ENCODE assay signal across 9 mouse cellular contexts in the genomic region with DNA sequence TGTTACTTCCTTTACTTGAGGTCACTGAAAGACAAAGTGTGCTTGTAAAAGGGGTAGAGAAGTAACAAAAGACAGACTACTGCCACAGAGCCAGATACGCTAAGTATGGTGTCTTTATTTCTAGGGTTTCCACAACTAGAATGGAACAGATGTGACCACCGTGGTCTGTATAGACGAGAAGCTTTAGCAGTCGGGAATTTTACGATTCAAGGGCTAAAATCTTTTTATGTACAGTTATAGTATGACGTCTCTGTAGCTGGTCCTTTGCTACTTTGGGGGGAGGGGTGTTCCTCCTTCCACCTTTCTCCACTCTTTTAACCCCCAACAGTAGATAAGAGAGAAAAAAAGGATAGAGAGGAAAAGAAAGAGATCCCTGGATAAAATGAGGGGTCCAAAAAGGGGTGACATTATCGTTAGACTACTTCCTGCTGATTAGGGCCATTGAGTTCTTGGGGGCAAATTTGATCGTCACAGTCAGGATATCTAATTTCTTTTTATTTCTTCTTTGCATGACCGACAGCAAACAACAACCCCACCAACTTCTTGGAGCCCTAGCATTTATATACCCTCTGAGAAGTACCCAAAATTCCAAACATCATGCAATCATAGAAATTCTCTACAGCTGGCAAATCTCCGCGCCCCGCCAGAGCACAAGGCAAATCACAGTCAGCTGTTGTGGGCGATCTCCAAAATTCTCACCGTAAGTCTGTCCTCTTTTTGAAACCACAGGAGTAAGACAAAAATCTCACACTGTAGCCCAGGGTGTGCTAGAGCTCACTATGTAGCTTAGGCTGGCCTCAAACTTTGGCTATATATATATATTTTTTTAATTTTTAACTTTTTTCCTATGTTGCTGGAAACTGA. TPM values are rescaled to one million over a fixed set of nuclear protein-coding genes. Genes with fewer than 3 reads are reported as not detected.
DNase-seq lines count a peak whose midpoint lies in the region; ATAC-seq and TF ChIP-seq lines count a peak whose summit lies in the region.
"Had no signal": no experiment of that assay in that cellular context is flagged by ENCODE, and none has a peak within 500 bp of the region (broad histone marks: within the 10 kb centered on the region; RNA-seq: fewer than 3 reads in every experiment).

No protein-coding gene starts in this region.

- 68% methylated on average over 14 of the region's 14 CpGs for WGBS in heart, embryonic 15.5 days
- WGBS in liver, embryonic 12.5 days (ENCODE audit: insufficient replicate concordance) = 42% methylated on average over 14 of the region's 14 CpGs

- no peaks in the 10 kb centered on the region for H3K9me3 ChIP-seq in heart, embryonic 15.5 days (replicated peaks)
- no peaks in the 10 kb centered on the region for H3K9me3 ChIP-seq in liver, embryonic 12.5 days (replicated peaks)
- H3K9me3 ChIP-seq: midbrain, embryonic 12.5 days had no signal

- TF ChIP-seq POLR2A in bone marrow macrophage, adult 2 months (IDR thresholded peaks at IDR 0.05; ENCODE audit: borderline replicate concordance, low read depth, low read length) = no peak

- ATAC-seq in heart, embryonic 15.5 days (replicated peaks; ENCODE audit: insufficient number of reproducible peaks, insufficient read depth, low FRiP score, low read depth) = 0 out of 2 replicates have a peak, but pooled peaks have one; percentile 1
- no peak for ATAC-seq in liver, embryonic 12.5 days

- no peaks in the 10 kb centered on the region for H3K36me3 ChIP-seq in heart, embryonic 15.5 days
- H3K36me3 ChIP-seq in liver, embryonic 12.5 days = no peaks in the 10 kb centered on the region
- H3K36me3 ChIP-seq: midbrain, embryonic 12.5 days had no signal

- peak overlapping the region; percentile 81 for H3K27ac ChIP-seq in heart, embryonic 15.5 days
- H3K27ac ChIP-seq in bone marrow macrophage, adult 2 months (ENCODE audit: insufficient read depth, low read depth, low read length) = peak overlapping the region; percentile 82
- H3K27ac ChIP-seq in liver, embryonic 12.5 days = no peak overlapping the region
- H3K27ac ChIP-seq in left cerebral cortex, adult 2 months = no peak overlapping the region
- H3K27ac ChIP-seq: midbrain, embryonic 12.5 days had no signal

- H3K4me1 ChIP-seq in heart, embryonic 15.5 days (replicated peaks) = peaks cover 16% of the 10 kb centered on the region
- peaks cover 31% of the 10 kb centered on the region for H3K4me1 ChIP-seq in bone marrow macrophage, adult 2 months (ENCODE audit: control insufficient read depth, insufficient read depth, low read length)
- H3K4me1 ChIP-seq in liver, embryonic 12.5 days = peaks cover 16% of the 10 kb centered on the region

- intact Hi-C loops in left cerebral cortex, adult 2 months (cut with DNase I) = no loop called here

- H3K27me3 ChIP-seq in heart, embryonic 15.5 days = no peaks in the 10 kb centered on the region
- peaks cover 47% of the 10 kb centered on the region for H3K27me3 ChIP-seq in liver, embryonic 12.5 days (replicated peaks)

- no peak for TF ChIP-seq CTCF in bone marrow macrophage, adult 2 months (IDR thresholded peaks at IDR 0.05; ENCODE audit: low read depth, low read length)
- no peak for TF ChIP-seq CTCF in left cerebral cortex, adult 2 months (IDR thresholded peaks at IDR 0.05)

- H3K4me3 ChIP-seq in heart, embryonic 15.5 days = peak overlapping the region; percentile 48
- H3K4me3 ChIP-seq in bone marrow macrophage, adult 2 months (ENCODE audit: insufficient read depth, low read length) = peak overlapping the region; percentile 61
- H3K4me3 ChIP-seq in liver, embryonic 12.5 days = peak overlapping the region; percentile 43; the same call in 1 of the 2 replicates
- H3K4me3 ChIP-seq in left cerebral cortex, adult 2 months = no peak overlapping the region

- peak overlapping the region; percentile 72 for H3K4me2 ChIP-seq in heart, embryonic 15.5 days
- peak overlapping the region; percentile 70 for H3K4me2 ChIP-seq in liver, embryonic 12.5 days

- H3K9ac ChIP-seq in heart, embryonic 15.5 days = peak overlapping the region; percentile 58; the same call in 1 of the 2 replicates
- H3K9ac ChIP-seq in liver, embryonic 12.5 days = no peak overlapping the region

- no peak for DNase-seq in heart, adult 8-10 months (ENCODE audit: low spot score)
- DNase-seq in B cell, adult 2 months = peak; percentile 35 to 37
- no peak for DNase-seq in embryo, embryonic 11 days
- DNase-seq in urinary bladder, postnatal 14 days (ENCODE audit: low spot score) = no peak
- DNase-seq in left cerebral cortex, adult 2 months (ENCODE audit: extremely low spot score in 1 of 2, low spot score in 2 of 2) = no peak

RNA-seq across cellular contexts. Expression of a gene that starts 0.8 kb away (rescaled TPM):
- polyA plus RNA-seq in heart, embryonic 15.5 days (2015; fragmentation: Nextera tagmentation; extraction: Ambion mirVana) = 347 and 442 TPM in 2 replicates
- total RNA-seq in heart, adult 8-10 months (2022) = 100 to 1,000 TPM; 196 to 239 (median 228) TPM
- polyA plus RNA-seq in bone marrow macrophage, adult 2 months (2012; ENCODE audit: insufficient read depth, insufficient read length, missing spikeins) = 365 TPM in 2 replicates
- polyA plus RNA-seq in liver, embryonic 12.5 days (2016; fragmentation: Nextera tagmentation; extraction: Ambion mirVana) = 229 and 244 TPM in 2 replicates
- total RNA-seq in left cerebral cortex, adult 2 months (2021) = 100 to 1,000 TPM; 126 to 131 TPM

Comparison
In these comparisons a context has a peak if more than half of its experiments do, and no peak if none do; other contexts are left out.
1. H3K27ac ChIP-seq: peak in heart, embryonic 15.5 days (single experiment) and bone marrow macrophage, adult 2 months (single experiment); none in liver, embryonic 12.5 days (single experiment) and left cerebral cortex, adult 2 months (single experiment).
2. DNase-seq: peak in B cell, adult 2 months (2 of 2); none in heart, adult 8-10 months (single experiment), embryo, embryonic 11 days (single experiment), urinary bladder, postnatal 14 days (single experiment) and left cerebral cortex, adult 2 months (0 of 2).